Mouse (Mus musculus) hindbrain, embryonic 12.5 days (tissue): ENCODE results near the gene Sipa1l3. TPM values are rescaled to one million over a fixed set of nuclear protein-coding genes. Genes with fewer than 3 reads are reported as not detected.

Experiments used
- ATAC-seq: fragments of 200-750 bp; cut with Nextera tagmentation; 2 replicates; pipeline ENCODE4 v1.8.0; 2017; ENCODE audit warnings: moderate TSS enrichment; ENCODE audit not compliant: low FRiP score
- H3K27ac ChIP-seq: fragments of 300-500 bp; sonication (generic); 2 replicates; pipeline ENCODE4 v1.5.1; 2016; ENCODE audit warnings: mild to moderate bottlenecking
- H3K27me3 ChIP-seq: fragments of 300-500 bp; sonication (generic); 2 replicates; pipeline ENCODE4 v1.6.1; 2016; ENCODE audit warnings: mild to moderate bottlenecking
- H3K36me3 ChIP-seq: fragments of 300-500 bp; sonication (generic); 2 replicates; pipeline ENCODE4 v1.6.1; 2016; ENCODE audit warnings: mild to moderate bottlenecking
- H3K4me1 ChIP-seq: fragments of 300-500 bp; sonication (generic); 2 replicates; pipeline ENCODE4 v1.6.1; 2016
- H3K4me2 ChIP-seq: fragments of 300-500 bp; sonication (generic); replicated peaks from 2 replicates; pipeline ENCODE4 v1.6.1; 2016; ENCODE audit warnings: mild to moderate bottlenecking
- H3K4me3 ChIP-seq: fragments of 300-500 bp; sonication (generic); 2 replicates; pipeline ENCODE4 v1.5.1; 2016; ENCODE audit warnings: mild to moderate bottlenecking
- H3K9ac ChIP-seq: fragments of 300-500 bp; sonication (generic); 2 replicates; pipeline ENCODE4 v1.6.1; 2016; ENCODE audit warnings: mild to moderate bottlenecking, moderate library complexity
- H3K9me3 ChIP-seq: fragments of 300-500 bp; sonication (generic); replicated peaks from 2 replicates; pipeline ENCODE4 v1.6.1; 2016; ENCODE audit warnings: mild to moderate bottlenecking
- WGBS: fragments of 180-500 bp; shearing (Covaris S2); methylation state at CpG from one replicate; pipeline ENCODE4 v1.1.7; 2016; 5-methylcytosine and 5-hydroxymethylcytosine counted together
- polyA plus RNA-seq: library from polyadenylated mRNA; unstranded; fragments of >200 nt; fragmentation: Nextera tagmentation; extraction: Ambion mirVana; gene quantifications from 2 replicates; pipeline ENCODE4 v1.2.1, GENCODE M21; 2016

Sipa1l3 gene
- polyA plus RNA-seq, 1 experiment from 2014 or later = 15.9 TPM

- no peak for ATAC-seq
- Histone ChIP-seq H3K27me3 (no peaks in the 10 kb centered on the region), H3K4me2 (no peak overlapping the region), H3K4me3 (no peak overlapping the region), H3K4me1 (peaks cover under 1% of the 10 kb centered on the region), H3K9me3 (no peaks in the 10 kb centered on the region), H3K9ac (no peak overlapping the region), H3K27ac (no peak overlapping the region), H3K36me3 (peaks cover 54% of the 10 kb centered on the region)
- WGBS = 88% methylated on average over 6 of the region's 6 CpGs
These were observed 191.4 kb downstream of the Sipa1l3 start for GRCm38 (mm10) chr7:29327087-29327486.

GRCm38 (mm10) chr7:29319337-29320307, 198.8 kb downstream of the Sipa1l3 start:
- peak overlapping the region; percentile 98 for H3K27ac ChIP-seq
- H3K4me2 ChIP-seq = peak overlapping the region; percentile 41
- no peaks in the 10 kb centered on the region for H3K27me3 ChIP-seq
- H3K4me3 ChIP-seq = peak overlapping the region; percentile 18; the same call in 1 of the 2 replicates
- ATAC-seq = no peak
- peaks cover 70% of the 10 kb centered on the region for H3K4me1 ChIP-seq
- H3K9me3 ChIP-seq = no peaks in the 10 kb centered on the region
- H3K36me3 ChIP-seq = peaks cover 18% of the 10 kb centered on the region
- WGBS = 13% methylated on average over 19 of the region's 19 CpGs
- H3K9ac ChIP-seq = no peak overlapping the region

GRCm38 (mm10) chr7:29318115-29318911, 200.1 kb downstream of the Sipa1l3 start:
- Histone ChIP-seq H3K27ac (peak overlapping the region; percentile 98), H3K9me3 (no peaks in the 10 kb centered on the region), H3K36me3 (peaks cover 18% of the 10 kb centered on the region), H3K27me3 (no peaks in the 10 kb centered on the region), H3K4me1 (peaks cover 83% of the 10 kb centered on the region), H3K4me2 (peak overlapping the region; percentile 41), H3K4me3 (peak overlapping the region; percentile 18; the same call in 1 of the 2 replicates), H3K9ac (peak overlapping the region; percentile 45)
- peak; percentile 11; the same call in 1 of the 2 replicates for ATAC-seq
- 4% methylated on average over 17 of the region's 18 CpGs for WGBS

GRCm38 (mm10) chr7:29317558-29317957, 200.9 kb downstream of the Sipa1l3 start:
- peaks cover 89% of the 10 kb centered on the region for H3K4me1 ChIP-seq

GRCm38 (mm10) chr7:29316976-29317375, 201.5 kb downstream of the Sipa1l3 start:
- H3K4me3 ChIP-seq = no peak overlapping the region

More at GRCm38 (mm10) chr7:29317558-29317957, 200.9 kb downstream of the Sipa1l3 start:
- H3K9me3 ChIP-seq = no peaks in the 10 kb centered on the region
- no peaks in the 10 kb centered on the region for H3K27me3 ChIP-seq
- peak; percentile 77 for ATAC-seq
- 0 out of 2 replicates have a peak overlapping the region, but pooled peaks have one; percentile 1 for H3K4me3 ChIP-seq
- peaks cover 18% of the 10 kb centered on the region for H3K36me3 ChIP-seq
- H3K9ac ChIP-seq = peak overlapping the region; percentile 50
- WGBS = 0% methylated on average over 2 of the region's 2 CpGs
- H3K4me2 ChIP-seq = peak overlapping the region; percentile 41
- H3K27ac ChIP-seq = peak overlapping the region; percentile 98

GRCm38 (mm10) chr7:29316137-29316734, 202.2 kb downstream of the Sipa1l3 start:
- Histone ChIP-seq H3K36me3 (peaks cover 29% of the 10 kb centered on the region), H3K4me3 (no peak overlapping the region), H3K27me3 (no peaks in the 10 kb centered on the region), H3K4me2 (peak overlapping the region; percentile 41; the same call in 1 of the 2 replicates), H3K9me3 (no peaks in the 10 kb centered on the region), H3K4me1 (peaks cover 87% of the 10 kb centered on the region), H3K27ac (peak overlapping the region; percentile 98), H3K9ac (peak overlapping the region; percentile 46)
- no peak for ATAC-seq
- 50% methylated on average over 17 of the region's 17 CpGs for WGBS

More at GRCm38 (mm10) chr7:29316976-29317375, 201.5 kb downstream of the Sipa1l3 start:
- peak overlapping the region; percentile 50; the same call in 1 of the 2 replicates for H3K9ac ChIP-seq
- H3K36me3 ChIP-seq = peaks cover 23% of the 10 kb centered on the region
- 7% methylated on average over 10 of the region's 10 CpGs for WGBS
- H3K27me3 ChIP-seq = no peaks in the 10 kb centered on the region
- peak; percentile 39 for ATAC-seq
- peaks cover 92% of the 10 kb centered on the region for H3K4me1 ChIP-seq
- H3K4me2 ChIP-seq = peak overlapping the region; percentile 41
- H3K9me3 ChIP-seq = no peaks in the 10 kb centered on the region
- peak overlapping the region; percentile 98 for H3K27ac ChIP-seq

GRCm38 (mm10) chr7:29314844-29315628, 203.4 kb downstream of the Sipa1l3 start:
- WGBS = 44% methylated on average over 13 of the region's 13 CpGs
- Histone ChIP-seq H3K9me3 (no peaks in the 10 kb centered on the region), H3K4me3 (no peak overlapping the region), H3K9ac (peak overlapping the region; percentile 46; the same call in 1 of the 2 replicates), H3K27me3 (no peaks in the 10 kb centered on the region), H3K36me3 (peaks cover 33% of the 10 kb centered on the region), H3K4me1 (peaks cover 86% of the 10 kb centered on the region), H3K27ac (peak overlapping the region; percentile 98; the same call in 1 of the 2 replicates), H3K4me2 (peak overlapping the region; percentile 22)
- peak; percentile 14; the same call in 1 of the 2 replicates for ATAC-seq

- Histone ChIP-seq H3K4me3 (no peak overlapping the region), H3K27me3 (peaks cover 6% of the 10 kb centered on the region; the same call in 1 of the 2 replicates), H3K36me3 (peaks cover 36% of the 10 kb centered on the region), H3K9ac (peak overlapping the region; percentile 32; the same call in 1 of the 2 replicates), H3K4me1 (peaks cover 86% of the 10 kb centered on the region), H3K9me3 (no peaks in the 10 kb centered on the region), H3K4me2 (peak overlapping the region; percentile 19), H3K27ac (peak overlapping the region; percentile 98; the same call in 1 of the 2 replicates)
- 52% methylated on average over 9 of the region's 9 CpGs for WGBS
- ATAC-seq = no peak
These were observed 204.7 kb downstream of the Sipa1l3 start for GRCm38 (mm10) chr7:29313572-29314261.

- Histone ChIP-seq H3K36me3 (peaks cover 36% of the 10 kb centered on the region), H3K4me3 (no peak overlapping the region), H3K9me3 (no peaks in the 10 kb centered on the region), H3K4me1 (peaks cover 85% of the 10 kb centered on the region), H3K9ac (peak overlapping the region; percentile 32; the same call in 1 of the 2 replicates), H3K4me2 (peak overlapping the region; percentile 32), H3K27me3 (peaks cover 6% of the 10 kb centered on the region; the same call in 1 of the 2 replicates), H3K27ac (peak overlapping the region; percentile 64; the same call in 1 of the 2 replicates)
- no peak for ATAC-seq
- 34% methylated on average over 8 of the region's 9 CpGs for WGBS
These were observed 205.4 kb downstream of the Sipa1l3 start for GRCm38 (mm10) chr7:29313051-29313450.

GRCm38 (mm10) chr7:29309749-29310148, 208.7 kb downstream of the Sipa1l3 start:
- ATAC-seq = no peak
- H3K4me1 ChIP-seq = peaks cover 84% of the 10 kb centered on the region
- WGBS = 11% methylated on average over 5 of the region's 5 CpGs
- peak overlapping the region; percentile 82 for H3K9ac ChIP-seq
- H3K4me3 ChIP-seq = peak overlapping the region; percentile 77
- peaks cover 6% of the 10 kb centered on the region; the same call in 1 of the 2 replicates for H3K27me3 ChIP-seq
- H3K9me3 ChIP-seq = no peaks in the 10 kb centered on the region
- H3K4me2 ChIP-seq = peak overlapping the region; percentile 86
- peaks cover 26% of the 10 kb centered on the region for H3K36me3 ChIP-seq
- peak overlapping the region; percentile 92; the same call in 1 of the 2 replicates for H3K27ac ChIP-seq
